Mouse (Mus musculus) c-Kit-positive CD71-positive TER-119-negative erythroid progenitor cells, embryonic 14.5 days (primary cell): ENCODE measurements around the gene Ubtfl1.
"Not testable (repeated sequence)": the region's sequence is repeated elsewhere in the genome, so short reads cannot be mapped to it uniquely, and the experiment has no call there.

Source experiments
- DNase-seq: peaks from one replicate; pipeline ENCODE4 v3.0.0-alpha.2; 2013; ENCODE audit warnings: low read depth

The Ubtfl1 gene

DNA sequence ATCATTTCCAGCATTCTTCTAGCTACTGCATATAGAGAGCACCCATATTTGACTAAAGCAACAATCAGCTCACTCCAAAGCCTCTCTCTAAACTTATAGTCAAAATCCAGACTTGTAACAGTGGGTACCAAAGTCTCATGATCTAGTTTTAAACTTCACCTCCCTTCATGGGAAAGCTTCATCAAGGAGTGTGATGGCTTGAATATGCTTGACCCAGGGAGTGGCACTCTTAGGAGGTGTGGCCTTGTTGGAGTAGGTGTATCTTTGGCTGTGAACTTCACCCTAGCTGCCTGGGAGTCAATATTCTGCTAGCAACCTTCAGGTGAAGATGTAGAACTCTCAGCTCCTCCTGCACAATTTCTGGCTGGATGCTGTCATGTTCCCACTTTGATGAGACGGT lies at the start of gene Ubtfl1:
Ubtfl1 (plus strand) TSS at position 301 of the 400 bp plus-strand sequence.
- DNase-seq, result no peak

DNA sequence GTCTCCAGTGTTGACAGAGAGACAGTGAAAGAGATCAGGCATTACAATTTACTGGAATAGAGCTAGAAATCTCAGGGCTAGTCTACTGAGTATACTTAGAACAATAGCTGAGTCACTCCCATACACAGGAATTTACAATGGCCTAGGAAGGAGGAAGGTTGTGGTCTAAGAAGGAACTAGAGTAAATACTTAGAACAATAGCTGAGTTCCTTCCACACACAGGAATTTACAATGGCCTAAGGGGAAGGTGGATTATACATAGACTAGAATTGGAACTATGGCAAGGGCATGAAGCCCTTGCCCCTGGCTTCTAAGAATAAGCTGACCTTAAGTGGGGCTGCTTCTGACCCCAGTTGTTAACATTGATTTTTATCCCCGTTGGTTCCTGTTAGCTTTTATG lies 31.2 kb upstream of the Ubtfl1 start:
- not testable (repeated sequence) for DNase-seq

DNA sequence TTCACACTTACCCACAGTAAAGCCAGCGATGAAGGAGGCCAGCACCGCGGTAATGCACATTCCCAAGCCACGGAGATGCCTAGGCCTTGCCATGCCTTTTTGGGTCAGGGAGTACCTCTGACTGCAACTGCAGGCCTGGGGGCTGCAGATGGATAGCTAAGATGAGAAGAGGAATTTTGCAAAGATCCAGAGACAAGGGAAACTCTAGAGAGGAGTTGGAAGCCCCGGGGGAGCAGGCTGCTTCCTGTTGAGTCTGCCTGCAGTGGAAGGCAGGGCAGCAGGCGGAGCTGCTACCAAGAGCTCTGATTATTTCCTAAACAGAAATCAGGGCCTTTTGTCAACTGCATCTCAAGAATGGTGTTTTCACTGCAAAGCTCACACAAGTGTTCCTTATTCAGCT lies 18.4 kb upstream of the Ubtfl1 start:
- DNase-seq, result no peak

DNA sequence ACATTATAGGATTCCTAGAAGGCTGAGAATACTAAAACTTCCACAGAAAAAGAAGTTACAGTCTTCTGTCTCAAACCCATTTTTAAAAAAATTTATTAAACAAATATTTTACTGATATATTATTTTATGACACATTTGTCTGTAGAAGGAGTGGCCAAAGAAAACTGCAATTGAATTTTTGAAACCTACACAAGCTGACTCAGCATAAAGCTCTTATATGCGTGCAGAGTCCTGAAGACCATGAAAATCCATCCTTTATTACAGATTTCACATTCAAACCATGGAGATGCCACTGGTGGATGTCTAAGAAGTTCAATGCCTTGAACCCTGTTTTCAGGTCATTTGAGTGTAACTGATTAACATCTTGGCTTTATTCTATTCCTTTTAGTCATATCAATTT lies 4.6 kb upstream of the Ubtfl1 start:
- no peak for DNase-seq

DNA sequence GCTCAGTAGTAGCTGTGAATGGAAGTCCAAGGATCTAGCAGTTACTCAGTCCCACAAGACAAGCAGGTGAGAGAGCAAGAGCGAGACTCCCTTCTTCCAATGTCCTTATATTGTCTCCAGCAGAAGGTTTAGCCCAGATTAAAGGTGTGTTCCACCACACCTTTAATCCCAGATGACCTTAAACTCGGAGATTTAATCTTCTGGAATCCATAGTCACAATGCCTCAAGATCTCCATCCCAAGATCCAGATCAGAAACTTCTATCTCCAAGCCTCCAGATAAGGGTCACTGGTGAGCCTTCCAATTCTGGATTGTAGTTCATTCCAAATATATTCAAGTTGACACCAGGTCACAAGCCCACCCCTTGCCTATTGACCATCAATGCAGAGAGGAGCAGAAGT lies 1.3 kb upstream of the Ubtfl1 start, which contains the start of gene Naalad2:
Naalad2 (minus strand) TSS at position 101 of the 400 bp plus-strand sequence.
- DNase-seq, result not testable (repeated sequence)

DNA sequence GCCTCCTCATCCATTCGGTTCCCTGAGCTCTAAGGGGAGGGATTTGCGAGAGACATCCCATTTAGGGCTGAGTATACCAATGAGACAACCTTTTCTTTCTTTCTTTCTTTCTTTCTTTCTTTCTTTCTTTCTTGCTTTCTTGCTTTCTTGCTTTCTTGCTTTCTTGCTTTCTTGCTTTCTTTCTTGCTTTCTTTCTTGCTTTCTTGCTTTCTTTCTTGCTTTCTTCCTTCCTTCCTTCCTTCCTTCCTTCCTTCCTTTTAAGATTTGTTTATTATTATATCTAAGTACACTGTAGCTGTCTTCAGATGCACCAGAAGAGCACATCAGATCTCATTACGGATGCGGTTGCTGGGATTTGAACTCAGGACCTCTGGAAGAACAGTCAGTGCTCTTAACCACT lies 8.2 kb downstream of the Ubtfl1 start:
- DNase-seq, result not testable (repeated sequence)

DNA sequence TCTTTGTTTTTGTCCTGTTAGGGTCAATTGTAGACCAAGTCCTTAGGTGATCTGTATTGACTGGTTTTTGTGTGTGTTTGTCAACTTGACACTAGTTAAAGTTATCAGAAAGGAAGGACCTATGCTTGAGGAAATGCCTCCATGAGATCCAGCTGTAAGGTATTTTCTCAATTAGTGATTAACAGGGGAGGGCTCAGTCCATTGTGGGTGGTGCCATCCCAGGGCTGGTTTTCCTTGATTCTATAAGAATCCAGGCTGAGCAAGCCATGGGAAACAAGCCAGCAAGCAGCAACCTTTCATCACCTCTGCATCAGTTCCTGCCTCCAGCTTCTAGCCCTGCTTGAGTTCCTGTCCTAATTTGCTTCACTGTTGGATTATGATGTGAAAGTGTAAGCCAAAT lies 26.1 kb downstream of the Ubtfl1 start, which contains the start of gene Mbd3l2:
Mbd3l2 (plus strand) TSS at position 301 of the 400 bp plus-strand sequence.
- DNase-seq, result no peak

- no peak for DNase-seq
These were observed 27.5 kb downstream of the Ubtfl1 start for GRCm38 (mm10) chr9:18431687-18432086.

- no peak for DNase-seq
These were observed 52.3 kb downstream of the Ubtfl1 start for GRCm38 (mm10) chr9:18456520-18456919.
